8 mouse cellular contexts compared by ENCODE assay signal in the genomic region with DNA sequence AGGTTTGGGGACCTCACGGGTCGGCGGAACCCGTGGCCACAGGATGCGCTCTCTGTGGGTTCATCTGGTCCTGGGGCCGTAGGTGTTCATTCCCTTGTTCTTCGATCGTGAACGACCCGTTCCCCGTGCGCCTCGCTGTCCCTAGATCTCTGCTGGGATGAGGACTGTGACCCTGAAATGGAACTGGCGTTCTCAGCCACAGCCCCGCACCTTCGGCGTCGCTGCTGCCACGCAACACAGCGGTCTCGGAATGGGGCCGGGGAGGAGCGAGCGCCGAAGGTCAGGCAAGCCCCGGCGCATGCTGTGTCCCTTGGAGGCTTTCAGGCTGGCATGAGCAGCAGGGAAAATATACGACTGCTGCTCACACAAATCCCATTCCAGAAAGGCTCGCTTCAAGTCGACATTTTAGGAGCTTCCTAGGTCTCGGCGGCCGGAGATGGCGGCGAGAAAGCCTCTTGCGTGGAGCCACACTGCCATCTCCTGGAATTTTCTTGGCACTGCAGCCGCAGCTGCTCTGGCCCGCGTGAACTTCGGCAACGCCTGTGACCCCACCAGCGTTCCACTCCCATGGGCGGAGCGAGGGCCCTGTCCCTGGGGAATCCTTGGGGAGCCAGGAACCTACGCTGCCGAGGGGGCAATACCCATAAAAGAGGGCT. TPM values are rescaled to one million over a fixed set of nuclear protein-coding genes. Genes with fewer than 3 reads are reported as not detected.
DNase-seq lines count a peak whose midpoint lies in the region; ATAC-seq and TF ChIP-seq lines count a peak whose summit lies in the region.

Gene Hoxa7 (minus strand): TSS at position 518 of the 656 bp plus-strand sequence.

- peak; percentile 91 for DNase-seq in Patski (ENCODE audit: low read depth, low spot score)
- peak; percentile 89 to 90 for DNase-seq in cerebellum, postnatal 25 days
- DNase-seq in frontal cortex, postnatal 25 days (ENCODE audit: low spot score in 2 of 2): peak; percentile 66 to 67
- peak; percentile 70 to 88 for DNase-seq in layer of hippocampus, postnatal 25 days (ENCODE audit: extremely low spot score in 1 of 2, low spot score in 1 of 2)
- peak; percentile 87 for DNase-seq in lung, postnatal 14 days
- peak; percentile 83 for DNase-seq in ovary, postnatal 36 days (ENCODE audit: low spot score)
- DNase-seq in thymus, postnatal 14 days: peak; percentile 81

- H3K9ac ChIP-seq in hindbrain, embryonic 13.5 days: peak within 1 kb of the TSS; percentile 66

- under 1% methylated on average over 46 of the region's 46 CpGs for WGBS in hindbrain, embryonic 13.5 days

- no peak for TF ChIP-seq CTCF in Patski (IDR thresholded peaks at IDR 0.05)

- H3K27ac ChIP-seq in hindbrain, embryonic 13.5 days: peak within 1 kb of the TSS; percentile 30; the same call in 1 of the 2 replicates

- in situ Hi-C loops in Patski (cut with MboI; ENCODE audit: low pct_unique_long_range_greater_than_20kb): loop anchor here (5.0 to 25.0 kb wide), 6 partner anchors 47 to 1047 kb away; partner anchors contain the start of genes 5730596B20Rik and Cbx3

- H3K4me1 ChIP-seq in hindbrain, embryonic 13.5 days (replicated peaks): peaks cover 18% of the 10 kb centered on the region

- ATAC-seq in Patski: peak; percentile 57
- ATAC-seq in hindbrain, embryonic 13.5 days (ENCODE audit: low FRiP score): peak; percentile 40

- H3K4me2 ChIP-seq in hindbrain, embryonic 13.5 days: peak within 1 kb of the TSS; percentile 76

- H3K36me3 ChIP-seq in hindbrain, embryonic 13.5 days: no peaks in the 10 kb centered on the region

- H3K4me3 ChIP-seq in hindbrain, embryonic 13.5 days: peak within 1 kb of the TSS; percentile 49

- no peaks in the 10 kb centered on the region for H3K9me3 ChIP-seq in hindbrain, embryonic 13.5 days

- no peaks in the 10 kb centered on the region for H3K27me3 ChIP-seq in Patski
- peaks cover 100% of the 10 kb centered on the region for H3K27me3 ChIP-seq in hindbrain, embryonic 13.5 days

- POLR2A ChIA-PET in Patski (lab: Charles Lee): interaction anchor here (1.4 to 37.4 kb wide), 5 partner anchors 9 to 220 kb away, joined by 3 to 778 read pairs (median 153); partner anchors contain the start of genes 5730596B20Rik, Gm28308, Hoxa10 and Hoxa11

- CTCF ChIA-PET in Patski (lab: Charles Lee): interaction anchor here (0.8 to 5.0 kb wide), 16 partner anchors 7 to 1015 kb away, joined by 3 to 21 read pairs (median 5); partner anchors contain the start of genes Gm28308, Hoxa10, Hoxa3 and Hoxa9

RNA-seq across cellular contexts. Expression of gene Hoxa7, which starts in this region (rescaled TPM):
- 51.6 TPM for polyA plus RNA-seq in Patski (2021)
- 7.4 and 14.9 TPM in 2 replicates for polyA plus RNA-seq in hindbrain, embryonic 13.5 days (2015; fragmentation: Nextera tagmentation; extraction: Ambion mirVana)
- total RNA-seq in layer of hippocampus, postnatal 25 days (2021): not detected

Comparison
In these comparisons a context has a peak if more than half of its experiments do, and no peak if none do; other contexts are left out.
1. Peak in every context shown above with its lines: DNase-seq, ATAC-seq, H3K4me3 ChIP-seq and H3K27ac ChIP-seq.
2. Peak in DNase-seq in layer of hippocampus, postnatal 25 days; RNA of the gene not detected or under 1 TPM.